Comparison of ENCODE assay signal across 11 mouse cellular contexts in the genomic region with DNA sequence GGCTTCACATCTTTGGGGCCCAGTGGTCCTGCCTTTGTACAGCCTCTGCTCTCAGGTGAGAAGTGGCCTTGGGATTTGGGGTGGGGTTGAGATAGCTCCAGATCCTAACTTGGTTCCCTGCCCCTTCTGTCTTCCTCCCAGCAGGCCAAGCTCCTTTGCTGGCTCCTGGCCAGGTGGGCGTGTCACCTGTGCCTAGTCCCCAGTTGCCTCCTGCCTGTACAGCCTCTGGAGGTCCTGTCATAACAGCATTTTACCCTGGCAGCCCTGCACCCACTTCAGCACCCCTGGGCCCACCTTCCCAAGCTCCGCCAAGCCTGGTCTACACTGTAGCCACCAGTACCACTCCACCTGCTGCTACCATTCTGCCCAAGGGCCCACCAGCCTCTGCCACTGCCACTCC. TPM values are rescaled to one million over a fixed set of nuclear protein-coding genes. Genes with fewer than 3 reads are reported as not detected.
A peak's percentile ranks its signal among the peaks of the same experiment; 100 is the strongest.
DNase-seq lines count a peak whose midpoint lies in the region; ATAC-seq and TF ChIP-seq lines count a peak whose summit lies in the region.
"Had no signal": no experiment of that assay in that cellular context is flagged by ENCODE, and none has a peak within 500 bp of the region (broad histone marks: within the 10 kb centered on the region; RNA-seq: fewer than 3 reads in every experiment).

No protein-coding gene starts in this region.

- H3K4me1 ChIP-seq in midbrain, embryonic 13.5 days (replicated peaks), result peaks cover 36% of the 10 kb centered on the region
- H3K4me1 ChIP-seq in midbrain, postnatal 0 days (ENCODE audit: insufficient read depth, low read length), result peaks cover 2% of the 10 kb centered on the region; the same call in 1 of the 2 replicates
- peaks cover 15% of the 10 kb centered on the region for H3K4me1 ChIP-seq in embryonic facial prominence, embryonic 15.5 days

- no peak overlapping the region for H3K4me2 ChIP-seq in midbrain, embryonic 13.5 days (replicated peaks)
- no peak overlapping the region for H3K4me2 ChIP-seq in midbrain, postnatal 0 days (ENCODE audit: low read depth, low read length, poor library complexity, severe bottlenecking)
- no peak overlapping the region for H3K4me2 ChIP-seq in embryonic facial prominence, embryonic 15.5 days (replicated peaks)
- H3K4me2 ChIP-seq: limb, embryonic 13.5 days had no signal

- peaks cover 99% of the 10 kb centered on the region for H3K36me3 ChIP-seq in midbrain, embryonic 13.5 days
- peaks cover 79% of the 10 kb centered on the region for H3K36me3 ChIP-seq in midbrain, postnatal 0 days (ENCODE audit: insufficient read depth, low read length)
- H3K36me3 ChIP-seq in embryonic facial prominence, embryonic 15.5 days, result peaks cover 99% of the 10 kb centered on the region

- no peaks in the 10 kb centered on the region for H3K9me3 ChIP-seq in midbrain, embryonic 13.5 days
- H3K9me3 ChIP-seq in midbrain, postnatal 0 days (ENCODE audit: low read length), result no peaks in the 10 kb centered on the region
- H3K9me3 ChIP-seq in embryonic facial prominence, embryonic 15.5 days (replicated peaks), result no peaks in the 10 kb centered on the region
- H3K9me3 ChIP-seq: limb, embryonic 13.5 days had no signal

- 94% methylated on average over 2 of the region's 2 CpGs for WGBS in midbrain, embryonic 13.5 days
- 83% methylated on average over 2 of the region's 2 CpGs for WGBS in midbrain, postnatal 0 days
- WGBS in embryonic facial prominence, embryonic 15.5 days, result 69% methylated on average over 2 of the region's 2 CpGs

- DNase-seq in cerebellum, adult 11-12 months, result peak; percentile 68
- DNase-seq in cerebellum, adult 9-10 months, result no peak
- DNase-seq in midbrain, postnatal 0 days (ENCODE audit: low spot score), result no peak
- peak; percentile 73 to 89 for DNase-seq in kidney, postnatal 36 days
- DNase-seq in Muller cell, postnatal 12 days (ENCODE audit: inconsistent ontology term), result no peak

- TF ChIP-seq CTCF in midbrain, postnatal 0 days (IDR thresholded peaks at IDR 0.05), result no peak; the same call in 1 of the 2 replicates

- H3K9ac ChIP-seq in midbrain, embryonic 13.5 days (replicated peaks), result no peak overlapping the region
- no peak overlapping the region for H3K9ac ChIP-seq in midbrain, postnatal 0 days (replicated peaks; ENCODE audit: low read length, poor library complexity, severe bottlenecking)
- H3K9ac ChIP-seq in embryonic facial prominence, embryonic 15.5 days, result no peak overlapping the region
- H3K9ac ChIP-seq: limb, embryonic 13.5 days had no signal

- H3K27ac ChIP-seq in midbrain, embryonic 13.5 days, result 0 out of 2 replicates have a peak overlapping the region, but pooled peaks have one; percentile 25
- H3K27ac ChIP-seq in midbrain, postnatal 0 days (ENCODE audit: low read depth, low read length), result no peak overlapping the region
- peak overlapping the region; percentile 12; the same call in 1 of the 2 replicates for H3K27ac ChIP-seq in embryonic facial prominence, embryonic 15.5 days (replicated peaks)
- H3K27ac ChIP-seq: limb, embryonic 13.5 days had no signal

- no peak overlapping the region for H3K4me3 ChIP-seq in midbrain, embryonic 13.5 days (replicated peaks)
- H3K4me3 ChIP-seq in midbrain, postnatal 0 days (ENCODE audit: low read depth, low read length), result no peak overlapping the region
- H3K4me3 ChIP-seq in embryonic facial prominence, embryonic 15.5 days (replicated peaks), result no peak overlapping the region
- H3K4me3 ChIP-seq: limb, embryonic 13.5 days had no signal

- no peaks in the 10 kb centered on the region for H3K27me3 ChIP-seq in midbrain, embryonic 13.5 days
- no peaks in the 10 kb centered on the region for H3K27me3 ChIP-seq in midbrain, postnatal 0 days (ENCODE audit: insufficient read depth, low read length)
- no peaks in the 10 kb centered on the region for H3K27me3 ChIP-seq in embryonic facial prominence, embryonic 15.5 days
- H3K27me3 ChIP-seq: limb, embryonic 13.5 days had no signal

- no peak for ATAC-seq in midbrain, embryonic 13.5 days
- no peak for ATAC-seq in midbrain, postnatal 0 days (ENCODE audit: low FRiP score)
- peak; percentile 26; the same call in 1 of the 2 replicates for ATAC-seq in embryonic facial prominence, embryonic 15.5 days (ENCODE audit: insufficient number of reproducible peaks, low FRiP score, low TSS enrichment, low read depth)
- no peak for ATAC-seq in erythroid progenitor cell, adult 5-6 weeks (replicated peaks; ENCODE audit: low FRiP score, poor library complexity, severe bottlenecking)

RNA-seq across cellular contexts. Expression of a gene that starts 6.9 kb away (rescaled TPM):
- polyA plus RNA-seq in midbrain, embryonic 13.5 days (2015; fragmentation: Nextera tagmentation; extraction: Ambion mirVana), result 665 and 668 TPM in 2 replicates
- 595 and 661 TPM in 2 replicates for total RNA-seq in midbrain, postnatal 0 days (2014; rRNA removed)
- 604 and 629 TPM in 2 replicates for polyA plus RNA-seq in midbrain, postnatal 0 days (2015; fragmentation: Nextera tagmentation; extraction: Ambion mirVana)
- 213 and 216 TPM in 2 replicates for polyA plus RNA-seq in embryonic facial prominence, embryonic 15.5 days (2015; fragmentation: Nextera tagmentation; extraction: Ambion mirVana)
- total RNA-seq in erythroid progenitor cell, adult 5-6 weeks (2015; ENCODE audit: low replicate concordance), result 20.2 and 26.8 TPM in 2 replicates
- 8.9 and 17.3 TPM in 2 replicates for total RNA-seq in erythroid progenitor cell, adult 5-6 weeks (2017; ENCODE audit: low replicate concordance)

RNA-seq across cellular contexts. Expression of a gene that starts 10.3 kb away (rescaled TPM):
- 2.1 and 3.1 TPM in 2 replicates for polyA plus RNA-seq in midbrain, embryonic 13.5 days (2015; fragmentation: Nextera tagmentation; extraction: Ambion mirVana)
- total RNA-seq in midbrain, postnatal 0 days (2014; rRNA removed), result 2.0 and 2.5 TPM in 2 replicates
- polyA plus RNA-seq in midbrain, postnatal 0 days (2015; fragmentation: Nextera tagmentation; extraction: Ambion mirVana), result 5.7 and 7.0 TPM in 2 replicates
- 0.49 and 0.65 TPM in 2 replicates for polyA plus RNA-seq in embryonic facial prominence, embryonic 15.5 days (2015; fragmentation: Nextera tagmentation; extraction: Ambion mirVana)
- total RNA-seq in erythroid progenitor cell, adult 5-6 weeks (2015; ENCODE audit: low replicate concordance), result not detected in 2 replicates
- not detected in 2 replicates for total RNA-seq in erythroid progenitor cell, adult 5-6 weeks (2017; ENCODE audit: low replicate concordance)
- polyA plus RNA-seq: C2C12; small intestine, adult 2 months had no signal

RNA-seq across cellular contexts. Expression of a gene that starts 15.0 kb away (rescaled TPM):
- polyA plus RNA-seq in midbrain, embryonic 13.5 days (2015; fragmentation: Nextera tagmentation; extraction: Ambion mirVana), result 41.1 and 47.1 TPM in 2 replicates
- 105 and 106 TPM in 2 replicates for total RNA-seq in midbrain, postnatal 0 days (2014; rRNA removed)
- polyA plus RNA-seq in midbrain, postnatal 0 days (2015; fragmentation: Nextera tagmentation; extraction: Ambion mirVana), result 131 and 143 TPM in 2 replicates
- polyA plus RNA-seq in embryonic facial prominence, embryonic 15.5 days (2015; fragmentation: Nextera tagmentation; extraction: Ambion mirVana), result 1.2 and 1.8 TPM in 2 replicates
- not detected in 2 replicates for total RNA-seq in erythroid progenitor cell, adult 5-6 weeks (2015; ENCODE audit: low replicate concordance)
- total RNA-seq in erythroid progenitor cell, adult 5-6 weeks (2017; ENCODE audit: low replicate concordance), result not detected in 2 replicates

RNA-seq across cellular contexts. Expression of a gene that starts 23.4 kb away (rescaled TPM):
- 37.6 and 44.2 TPM in 2 replicates for polyA plus RNA-seq in midbrain, embryonic 13.5 days (2015; fragmentation: Nextera tagmentation; extraction: Ambion mirVana)
- total RNA-seq in midbrain, postnatal 0 days (2014; rRNA removed), result 145 and 146 TPM in 2 replicates
- polyA plus RNA-seq in midbrain, postnatal 0 days (2015; fragmentation: Nextera tagmentation; extraction: Ambion mirVana), result 26.8 and 31.9 TPM in 2 replicates
- polyA plus RNA-seq in embryonic facial prominence, embryonic 15.5 days (2015; fragmentation: Nextera tagmentation; extraction: Ambion mirVana), result 46.3 and 50.6 TPM in 2 replicates
- 114 and 181 TPM in 2 replicates for total RNA-seq in erythroid progenitor cell, adult 5-6 weeks (2015; ENCODE audit: low replicate concordance)
- total RNA-seq in erythroid progenitor cell, adult 5-6 weeks (2017; ENCODE audit: low replicate concordance), result 70.5 and 90.7 TPM in 2 replicates

RNA-seq across cellular contexts. Expression of a gene that starts 26.1 kb away (rescaled TPM):
- 18.9 and 19.8 TPM in 2 replicates for polyA plus RNA-seq in midbrain, embryonic 13.5 days (2015; fragmentation: Nextera tagmentation; extraction: Ambion mirVana)
- total RNA-seq in midbrain, postnatal 0 days (2014; rRNA removed), result 90.0 and 103 TPM in 2 replicates
- 15.3 and 15.6 TPM in 2 replicates for polyA plus RNA-seq in midbrain, postnatal 0 days (2015; fragmentation: Nextera tagmentation; extraction: Ambion mirVana)
- 16.4 and 17.3 TPM in 2 replicates for polyA plus RNA-seq in embryonic facial prominence, embryonic 15.5 days (2015; fragmentation: Nextera tagmentation; extraction: Ambion mirVana)
- 0.42 TPM in 1 of 2 replicates, not detected in the other for total RNA-seq in erythroid progenitor cell, adult 5-6 weeks (2015; ENCODE audit: low replicate concordance)
- 0.64 TPM in 1 of 2 replicates, not detected in the other for total RNA-seq in erythroid progenitor cell, adult 5-6 weeks (2017; ENCODE audit: low replicate concordance)

Comparison
In these comparisons a context has a peak if more than half of its experiments do, and no peak if none do; other contexts are left out.
1. DNase-seq: peak in cerebellum, adult 11-12 months (single experiment) and kidney, postnatal 36 days (2 of 2); none in cerebellum, adult 9-10 months (single experiment), midbrain, postnatal 0 days (single experiment) and Muller cell, postnatal 12 days (single experiment).
2. RNA of a gene that starts 15.0 kb away (polyA plus RNA-seq): 131 to 143 TPM in midbrain, postnatal 0 days and 41.1 to 47.1 TPM in midbrain, embryonic 13.5 days; 1.2 to 1.8 TPM in embryonic facial prominence, embryonic 15.5 days; every median in the first group is over 10 times any median in the second.